Mouse (Mus musculus) ES-E14 (cell line): ENCODE data around the gene Tenm3.

Experiments used
- HCFC1 ChIP-seq: IDR thresholded peaks from 2 replicates; pipeline ENCODE4 v1.6.1; 2012; ENCODE audit warnings: low read length, inconsistent platforms, borderline replicate concordance; ENCODE audit not compliant: insufficient read depth
- ZC3H11A ChIP-seq: IDR thresholded peaks from 2 replicates; pipeline ENCODE4 v1.6.1; 2012; ENCODE audit warnings: low read depth, mild to moderate bottlenecking, inconsistent platforms, low read length, borderline replicate concordance
- ZNF384 ChIP-seq: IDR thresholded peaks from 2 replicates; pipeline ENCODE4 v1.6.1; 2012; ENCODE audit warnings: low read depth, low read length, inconsistent platforms

GRCm38 (mm10) chr8:48567929-48568607, 275.7 kb downstream of the Tenm3 start:
- TF ChIP-seq ZNF384 (no peak), HCFC1 (no peak), ZC3H11A (no peak)
